Mouse (Mus musculus): Measurements from ENCODE around the gene Dynlt1b.
"Not testable (repeated sequence)": the region's sequence is repeated elsewhere in the genome, so short reads cannot be mapped to it uniquely, and the experiment has no call there.

DNA sequence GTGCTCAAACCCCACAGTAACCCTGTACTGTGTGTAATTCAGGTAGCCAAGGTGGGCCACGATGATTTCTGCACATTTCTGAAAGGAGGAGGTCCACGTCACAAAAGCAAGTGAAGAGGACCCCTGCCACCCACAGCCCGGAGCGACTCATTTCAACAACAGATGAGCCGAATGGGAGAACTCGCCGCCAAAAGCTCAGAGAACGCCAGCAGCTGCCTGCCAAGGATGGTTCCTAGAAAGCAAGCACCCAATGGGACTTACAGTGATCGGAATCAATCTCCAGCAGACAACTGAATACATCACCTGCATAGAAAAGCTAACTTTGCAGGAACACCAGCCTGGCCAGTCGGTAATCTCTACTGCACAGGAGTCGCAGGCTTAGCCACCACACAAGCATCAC lies 22.8 kb downstream of the Dynlt1b start:
- TF ChIP-seq CTCF, EP300 (IDR thresholded peaks at IDR 0.05; ENCODE audit: low read depth): not testable (repeated sequence)
